Mouse (Mus musculus) olfactory bulb, adult 2 months (tissue): ENCODE measurements around the gene Zswim1.

Experiments used
- CTCF ChIP-seq: fragments of 200-500 bp; IDR thresholded peaks from 2 replicates; pipeline ENCODE4 v1.5.1; 2012; ENCODE audit warnings: low read depth, mild to moderate bottlenecking, low read length, moderate library complexity; ENCODE audit not compliant: insufficient read depth
- POLR2A ChIP-seq: fragments of 200-500 bp; IDR thresholded peaks from 2 replicates; pipeline ENCODE4 v1.6.1; 2012; ENCODE audit warnings: mild to moderate bottlenecking, low read depth, low read length, moderate library complexity; ENCODE audit not compliant: insufficient read depth

DNA sequence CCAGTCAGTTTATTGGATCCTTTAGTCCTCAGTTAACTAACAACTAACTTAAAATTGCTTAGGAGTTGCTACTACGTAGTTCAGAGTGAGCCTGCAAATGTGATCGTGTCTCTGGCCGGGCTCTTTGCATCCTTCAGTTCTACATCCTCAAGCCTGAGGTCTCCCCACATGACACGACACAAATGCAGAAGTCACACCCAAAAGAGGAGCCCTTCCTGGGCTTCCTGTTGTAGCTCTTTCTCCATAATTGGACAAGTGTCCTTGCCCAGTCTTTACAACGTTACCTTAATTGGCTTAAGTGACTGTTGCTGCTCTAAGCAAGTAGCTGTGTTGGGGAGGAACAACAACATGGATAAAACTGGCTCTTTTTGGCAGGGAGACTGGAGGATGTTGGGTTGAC lies 7.1 kb upstream of the Zswim1 start:
- no peak for TF ChIP-seq CTCF
- no peak for TF ChIP-seq POLR2A
